Mouse (Mus musculus) liver, embryonic 13.5 days (tissue): ENCODE results near the gene Nova2. TPM values are rescaled to one million over a fixed set of nuclear protein-coding genes. Genes with fewer than 3 reads are reported as not detected.

ENCODE experiments used
- ATAC-seq: fragments of 200-750 bp; cut with Nextera tagmentation; 2 replicates; pipeline ENCODE4 v1.8.0; 2017; ENCODE audit warnings: low read depth, mild to moderate bottlenecking, moderate number of reproducible peaks, moderate library complexity
- DNase-seq: peaks from one replicate; pipeline ENCODE4 v3.0.0; 2022
- H3K27ac ChIP-seq: fragments of 300-500 bp; sonication (generic); 2 replicates; pipeline ENCODE4 v1.5.1; 2015; ENCODE audit warnings: moderate library complexity, mild to moderate bottlenecking, inconsistent platforms
- H3K27me3 ChIP-seq: fragments of 300-500 bp; sonication (generic); 2 replicates; pipeline ENCODE4 v1.6.1; 2015; ENCODE audit warnings: mild to moderate bottlenecking, inconsistent platforms
- H3K36me3 ChIP-seq: fragments of 300-500 bp; sonication (generic); 2 replicates; pipeline ENCODE4 v1.6.1; 2015; ENCODE audit warnings: mild to moderate bottlenecking, inconsistent platforms
- H3K4me1 ChIP-seq: fragments of 300-500 bp; sonication (generic); replicated peaks from 2 replicates; pipeline ENCODE4 v1.6.1; 2015; ENCODE audit warnings: inconsistent platforms
- H3K4me2 ChIP-seq: fragments of 300-500 bp; sonication (generic); 2 replicates; pipeline ENCODE4 v1.6.1; 2015; ENCODE audit warnings: inconsistent platforms, mild to moderate bottlenecking, moderate library complexity
- H3K4me3 ChIP-seq: fragments of 300-500 bp; sonication (generic); replicated peaks from 2 replicates; pipeline ENCODE4 v1.5.1; 2015; ENCODE audit warnings: mild to moderate bottlenecking, inconsistent platforms
- H3K9ac ChIP-seq: fragments of 300-500 bp; sonication (generic); 2 replicates; pipeline ENCODE4 v1.6.1; 2015; ENCODE audit warnings: mild to moderate bottlenecking, inconsistent platforms
- H3K9me3 ChIP-seq: fragments of 300-500 bp; sonication (generic); replicated peaks from 2 replicates; pipeline ENCODE4 v1.6.1; 2016; ENCODE audit warnings: inconsistent platforms
- WGBS: fragments of 180-500 bp; shearing (Covaris S2); methylation state at CpG from one replicate; pipeline ENCODE4 v1.1.7; 2015; ENCODE audit not compliant: insufficient replicate concordance; 5-methylcytosine and 5-hydroxymethylcytosine counted together
- polyA plus RNA-seq: library from polyadenylated mRNA; unstranded; fragments of >200 nt; fragmentation: Nextera tagmentation; extraction: Ambion mirVana; gene quantifications from 2 replicates; pipeline ENCODE4 v1.2.1, GENCODE M21; 2015

Nova2 gene
- polyA plus RNA-seq, 1 experiment from 2014 or later = 0.08 TPM

- peak; percentile 67 for ATAC-seq
- Histone ChIP-seq H3K27me3 (no peaks in the 10 kb centered on the region), H3K4me1 (peaks cover 69% of the 10 kb centered on the region), H3K36me3 (peaks cover 18% of the 10 kb centered on the region), H3K4me2 (peak overlapping the region; percentile 99), H3K9ac (peak overlapping the region; percentile 69), H3K4me3 (peak overlapping the region; percentile 59), H3K9me3 (no peaks in the 10 kb centered on the region), H3K27ac (peak overlapping the region; percentile 91)
- WGBS = under 1% methylated on average over 17 of the region's 17 CpGs
- peak; percentile 76 for DNase-seq
Measured at GRCm38 (mm10) chr7:19002848-19003498, 77.3 kb downstream of the Nova2 start.

- Histone ChIP-seq H3K4me3 (peak within 1 kb of the TSS; percentile 84), H3K4me1 (peaks cover 75% of the 10 kb centered on the region), H3K27me3 (no peaks in the 10 kb centered on the region), H3K36me3 (peaks cover 18% of the 10 kb centered on the region), H3K9ac (peak within 1 kb of the TSS; percentile 90), H3K9me3 (no peaks in the 10 kb centered on the region), H3K27ac (peak within 1 kb of the TSS; percentile 91), H3K4me2 (peak within 1 kb of the TSS; percentile 99)
- peak; percentile 62 for ATAC-seq
- WGBS = under 1% methylated on average over 86 of the region's 90 CpGs
- DNase-seq = peak; percentile 88
Measured at GRCm38 (mm10) chr7:19003902-19004630, 78.4 kb downstream of the Nova2 start, which contains the start of gene Irf2bp1. Gene Irf2bp1, plus strand, starts transcription at chr7:19004044.

DNA sequence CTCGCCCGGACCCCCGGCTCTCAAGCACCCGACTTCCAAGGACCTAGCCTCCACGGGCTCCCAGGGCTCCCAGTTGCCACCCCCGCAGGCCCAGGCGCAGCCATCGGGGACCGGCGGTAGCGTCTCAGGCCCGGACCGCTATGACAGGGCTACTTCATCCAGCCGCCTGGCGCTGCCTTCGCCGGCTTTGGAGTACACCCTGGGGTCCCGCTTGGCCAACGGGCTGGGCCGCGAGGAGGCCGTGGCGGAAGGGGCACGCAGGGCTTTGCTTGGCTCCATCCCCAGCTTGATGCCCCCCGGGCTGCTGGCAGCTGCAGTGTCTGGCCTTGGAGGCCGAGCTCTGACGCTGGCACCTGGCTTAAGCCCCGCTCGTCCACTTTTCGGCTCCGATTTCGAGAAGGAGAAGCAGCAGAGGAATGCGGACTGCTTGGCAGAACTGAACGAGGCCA is 79.0 kb downstream of the Nova2 start:
- Histone ChIP-seq H3K4me1 (peaks cover 78% of the 10 kb centered on the region), H3K36me3 (peaks cover 18% of the 10 kb centered on the region), H3K4me2 (peak overlapping the region; percentile 99), H3K27ac (peak overlapping the region; percentile 91), H3K4me3 (peak overlapping the region; percentile 84), H3K9ac (peak overlapping the region; percentile 90), H3K27me3 (no peaks in the 10 kb centered on the region), H3K9me3 (no peaks in the 10 kb centered on the region)
- ATAC-seq = no peak
- 11% methylated on average over 34 of the region's 34 CpGs for WGBS
- DNase-seq = no peak

DNA sequence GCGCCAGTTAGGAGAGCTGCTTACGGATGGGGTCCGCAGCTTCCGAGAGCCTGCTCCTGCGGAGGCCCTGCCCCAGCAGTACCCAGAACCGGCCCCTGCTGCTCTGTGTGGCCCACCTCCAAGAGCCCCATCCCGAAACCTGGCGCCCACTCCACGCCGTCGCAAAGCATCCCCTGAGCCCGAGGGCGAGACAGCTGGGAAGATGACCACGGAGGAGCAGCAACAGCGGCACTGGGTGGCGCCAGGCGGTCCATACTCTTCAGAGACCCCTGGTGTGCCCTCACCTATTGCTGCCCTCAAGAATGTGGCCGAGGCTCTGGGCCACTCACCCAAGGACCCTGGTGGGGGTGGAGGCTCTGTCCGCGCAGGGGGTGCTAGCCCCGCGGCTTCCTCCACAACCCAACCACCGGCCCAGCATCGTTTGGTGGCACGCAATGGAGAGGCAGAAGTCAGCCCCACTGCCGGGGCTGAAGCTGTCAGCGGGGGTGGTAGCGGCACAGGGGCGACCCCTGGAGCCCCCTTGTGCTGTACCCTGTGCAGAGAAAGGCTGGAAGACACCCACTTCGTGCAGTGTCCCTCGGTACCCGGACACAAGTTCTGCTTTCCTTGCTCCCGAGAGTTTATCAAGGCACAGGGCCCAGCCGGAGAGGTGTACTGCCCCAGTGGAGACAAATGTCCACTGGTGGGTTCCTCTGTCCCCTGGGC is 79.9 kb downstream of the Nova2 start:
- ATAC-seq (no peak), DNase-seq (no peak)

GRCm38 (mm10) chr7:19006476-19006875 is 80.8 kb downstream of the Nova2 start:
- DNase-seq (peak; percentile 70), ATAC-seq (no peak)
- H3K4me3 ChIP-seq = peak overlapping the region; percentile 84
- H3K36me3 ChIP-seq = peaks cover 18% of the 10 kb centered on the region
- 0 out of 2 replicates have a peak overlapping the region, but pooled peaks have one; percentile 9 for H3K9ac ChIP-seq
- H3K4me1 ChIP-seq = peaks cover 72% of the 10 kb centered on the region
- no peaks in the 10 kb centered on the region for H3K9me3 ChIP-seq
- peak overlapping the region; percentile 99 for H3K4me2 ChIP-seq
- H3K27ac ChIP-seq = peak overlapping the region; percentile 48; the same call in 1 of the 2 replicates
- WGBS = 4% methylated on average over 12 of the region's 12 CpGs
- H3K27me3 ChIP-seq = no peaks in the 10 kb centered on the region

More for the DNA sequence above, 79.9 kb downstream of the Nova2 start:
- peak overlapping the region; percentile 84 for H3K4me3 ChIP-seq
- no peak overlapping the region for H3K27ac ChIP-seq
- peak overlapping the region; percentile 99 for H3K4me2 ChIP-seq
- WGBS = 77% methylated on average over 34 of the region's 34 CpGs
- peaks cover 77% of the 10 kb centered on the region for H3K4me1 ChIP-seq
- H3K9me3 ChIP-seq = no peaks in the 10 kb centered on the region
- H3K27me3 ChIP-seq = no peaks in the 10 kb centered on the region
- H3K36me3 ChIP-seq = peaks cover 18% of the 10 kb centered on the region
- peak overlapping the region; percentile 90 for H3K9ac ChIP-seq

DNA sequence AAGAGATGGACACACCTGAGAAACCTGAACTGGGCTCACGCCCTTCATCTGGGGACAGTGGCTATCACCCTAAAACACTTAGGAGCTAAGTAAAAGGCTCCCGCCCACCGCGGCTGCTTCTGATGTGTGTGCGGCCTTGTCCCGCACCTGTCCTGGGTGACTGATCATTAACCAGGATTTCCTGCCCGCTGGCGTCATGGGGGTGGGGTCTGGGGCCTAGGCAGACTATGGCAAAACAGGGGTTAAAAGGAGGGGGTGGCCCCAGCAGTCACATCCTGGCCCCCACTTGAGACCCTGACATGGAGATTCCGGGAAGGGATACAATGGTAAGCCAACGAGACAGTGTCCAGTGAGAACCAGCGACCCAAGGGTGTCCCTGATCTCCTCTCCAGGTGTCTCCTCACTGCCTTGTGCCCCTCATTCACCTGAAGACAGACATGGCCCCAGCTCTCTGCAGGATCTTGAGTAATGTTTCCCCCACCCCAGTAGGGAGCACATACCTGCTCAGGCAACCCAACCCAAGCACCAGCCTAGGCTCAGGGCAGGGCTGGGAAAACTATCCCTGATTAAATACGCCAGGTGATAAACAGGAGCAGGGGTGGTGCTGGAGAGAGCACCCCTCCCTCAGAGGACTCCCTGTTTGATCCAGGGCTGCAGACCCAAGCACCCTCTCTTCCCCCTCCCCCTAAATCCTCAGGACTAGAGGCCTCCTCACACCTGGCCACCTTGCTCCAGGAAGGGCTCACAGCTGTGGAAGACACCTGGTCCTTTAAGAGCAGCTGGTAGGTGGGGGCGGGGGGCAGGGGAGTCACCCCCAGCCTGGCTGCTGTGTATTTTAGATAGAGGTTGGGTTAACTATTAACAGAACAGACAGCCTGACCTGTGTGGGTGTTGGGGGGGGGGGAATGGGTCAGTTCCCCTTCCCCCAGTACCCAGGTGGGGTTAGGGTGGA is 81.6 kb downstream of the Nova2 start:
- Histone ChIP-seq H3K36me3 (peaks cover 18% of the 10 kb centered on the region), H3K4me2 (peak overlapping the region; percentile 99), H3K9me3 (no peaks in the 10 kb centered on the region), H3K27ac (peak overlapping the region; percentile 63), H3K27me3 (0 out of 2 replicates have a peak, but pooled peaks cover 2% of the 10 kb centered on the region), H3K4me3 (0 out of 2 replicates have a peak overlapping the region, but pooled peaks have one; percentile 21), H3K9ac (0 out of 2 replicates have a peak overlapping the region, but pooled peaks have one; percentile 7), H3K4me1 (peaks cover 72% of the 10 kb centered on the region)
- DNase-seq (no peak), ATAC-seq (peak; percentile 4)
- WGBS = 67% methylated on average over 13 of the region's 13 CpGs

DNA sequence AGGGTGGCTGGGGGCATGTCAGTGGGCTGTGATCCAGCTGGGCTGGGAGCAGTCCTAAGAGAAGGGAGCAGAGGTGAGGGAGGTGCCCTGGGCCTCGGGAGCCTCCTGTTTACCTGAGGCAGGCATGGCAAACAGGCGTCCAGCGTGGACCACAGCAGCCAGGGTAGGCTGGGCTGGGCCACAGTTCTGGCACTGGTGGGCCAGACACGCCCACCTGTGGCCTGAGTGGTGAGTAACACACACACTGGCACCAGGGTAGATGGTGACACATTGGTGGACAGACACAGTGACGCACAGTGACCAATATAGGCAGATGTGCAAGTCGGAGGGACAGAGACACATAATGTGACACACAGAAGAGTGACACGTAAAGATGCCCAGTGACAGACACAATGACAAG is 84.9 kb downstream of the Nova2 start:
- H3K9me3 ChIP-seq = no peaks in the 10 kb centered on the region
- peak overlapping the region; percentile 34 for H3K27ac ChIP-seq
- DNase-seq (no peak), ATAC-seq (peak; percentile 3; the same call in 1 of the 2 replicates)
- no peak overlapping the region for H3K4me3 ChIP-seq
- H3K4me2 ChIP-seq = no peak overlapping the region
- H3K4me1 ChIP-seq = peaks cover 58% of the 10 kb centered on the region
- peaks cover 20% of the 10 kb centered on the region for H3K36me3 ChIP-seq
- H3K9ac ChIP-seq = no peak overlapping the region
- H3K27me3 ChIP-seq = peaks cover 15% of the 10 kb centered on the region; the same call in 1 of the 2 replicates
- WGBS = 63% methylated on average over 7 of the region's 7 CpGs

DNA sequence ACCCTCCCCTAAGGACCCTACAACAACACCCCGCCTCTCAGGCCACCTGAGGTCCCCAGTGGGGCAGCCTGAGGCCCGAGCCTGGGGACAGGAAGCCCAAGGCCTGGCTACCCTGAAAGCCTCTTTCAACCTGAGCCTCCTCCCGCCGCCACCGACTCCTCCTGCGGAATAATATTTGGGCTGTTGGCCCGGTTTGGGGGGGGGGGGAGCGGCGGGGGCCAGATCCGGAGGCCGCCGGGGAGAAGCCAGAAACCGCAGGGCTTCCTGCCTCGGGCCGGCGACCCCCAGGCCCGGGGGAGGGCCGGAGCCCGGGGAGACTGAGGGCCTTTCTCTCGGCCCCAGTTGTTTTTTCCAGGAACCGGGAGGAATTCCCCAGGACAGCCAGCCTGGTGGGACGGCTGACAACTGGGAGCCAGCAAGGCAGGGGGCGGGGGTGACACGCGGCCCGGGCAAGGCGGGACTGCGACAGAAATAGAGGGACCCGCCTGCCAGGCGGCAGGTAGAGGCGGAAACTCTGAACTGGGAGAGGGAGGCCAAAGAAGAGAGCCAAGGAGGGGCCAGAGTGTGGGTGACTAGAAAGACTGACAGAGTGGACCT is 86.4 kb downstream of the Nova2 start:
- Histone ChIP-seq H3K4me2 (peak overlapping the region; percentile 60), H3K4me3 (peak overlapping the region; percentile 38), H3K27ac (peak overlapping the region; percentile 78), H3K36me3 (peaks cover 10% of the 10 kb centered on the region), H3K27me3 (peaks cover 15% of the 10 kb centered on the region; the same call in 1 of the 2 replicates), H3K9me3 (no peaks in the 10 kb centered on the region), H3K9ac (peak overlapping the region; percentile 62), H3K4me1 (peaks cover 43% of the 10 kb centered on the region)
- DNase-seq = no peak
- WGBS = 3% methylated on average over 31 of the region's 31 CpGs
- ATAC-seq = peak; percentile 34

DNA sequence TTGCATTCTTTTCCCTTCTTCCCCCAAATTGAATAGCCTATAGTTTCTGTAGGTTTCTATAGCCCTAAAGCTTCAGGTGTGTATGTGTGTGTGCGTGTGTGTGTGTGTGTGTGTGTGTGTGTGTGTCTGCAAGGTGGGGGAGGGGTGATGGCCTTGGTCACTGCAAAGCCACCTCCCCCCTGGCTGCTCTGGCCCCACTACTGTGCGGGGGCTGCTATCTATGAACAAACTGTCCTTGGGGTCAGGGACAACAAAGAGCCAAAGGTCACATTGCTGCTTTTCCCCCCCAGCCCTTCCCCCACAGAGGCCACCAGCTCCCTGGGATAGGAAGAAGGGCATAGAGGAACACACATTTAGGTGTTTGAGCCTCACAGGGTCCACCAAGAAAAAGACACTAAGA is 87.2 kb downstream of the Nova2 start:
- peaks cover 15% of the 10 kb centered on the region; the same call in 1 of the 2 replicates for H3K27me3 ChIP-seq
- H3K4me1 ChIP-seq = peaks cover 37% of the 10 kb centered on the region
- peak overlapping the region; percentile 78; the same call in 1 of the 2 replicates for H3K27ac ChIP-seq
- DNase-seq (no peak), ATAC-seq (peak; percentile 58)
- 14% methylated on average over 2 of the region's 2 CpGs for WGBS
- 0 out of 2 replicates have a peak overlapping the region, but pooled peaks have one; percentile 62 for H3K9ac ChIP-seq
- H3K4me3 ChIP-seq = no peak overlapping the region
- no peaks in the 10 kb centered on the region for H3K9me3 ChIP-seq
- peak overlapping the region; percentile 60 for H3K4me2 ChIP-seq
- H3K36me3 ChIP-seq = peaks cover 9% of the 10 kb centered on the region; the same call in 1 of the 2 replicates

- Histone ChIP-seq H3K4me2 (no peak overlapping the region), H3K9ac (no peak overlapping the region), H3K9me3 (no peaks in the 10 kb centered on the region), H3K27me3 (peaks cover 17% of the 10 kb centered on the region; the same call in 1 of the 2 replicates), H3K4me3 (no peak overlapping the region), H3K36me3 (peaks cover 9% of the 10 kb centered on the region; the same call in 1 of the 2 replicates), H3K4me1 (peaks cover 29% of the 10 kb centered on the region), H3K27ac (no peak overlapping the region)
- no peak for DNase-seq
- 62% methylated on average over 15 of the region's 15 CpGs for WGBS
- ATAC-seq = no peak
Measured at GRCm38 (mm10) chr7:19014452-19014851, 88.8 kb downstream of the Nova2 start.
